Mouse (Mus musculus): ENCODE measurements at regions not wholly inside any gene's neighbourhood (a gene's known extent, or its start where the extent isn't known, plus 50 kb on each side); places are given as distances from the start of the nearest gene placed in this dataset.

GRCm38 (mm10) chr3:136462747-136463146, 136.9 kb upstream of the Bank1 start:
- no peak for TF ChIP-seq CTCF (IDR thresholded peaks at IDR 0.05; ENCODE audit: borderline replicate concordance, insufficient read depth, low read depth, low read length)
- TF ChIP-seq POLR2A (IDR thresholded peaks at IDR 0.05; ENCODE audit: borderline replicate concordance, insufficient read depth, low read length) = no peak
